Mouse (Mus musculus): ENCODE measurements at regions not wholly inside any gene's neighbourhood (a gene's known extent, or its start where the extent isn't known, plus 50 kb on each side); places are given as distances from the start of the nearest gene placed in this dataset.
"Not testable (repeated sequence)": the region's sequence is repeated elsewhere in the genome, so short reads cannot be mapped to it uniquely, and the experiment has no call there.

GRCm38 (mm10) chr14:33719651-33720050 is 130.6 kb downstream of the Ptpn20 start:
- 88% methylated on average over 6 of the region's 6 CpGs for WGBS
- 0 out of 2 replicates have a peak, but pooled peaks cover 3% of the 10 kb centered on the region for H3K4me1 ChIP-seq (replicated peaks; ENCODE audit: control insufficient read depth, insufficient read depth, low read length)
- H3K4me3 ChIP-seq (ENCODE audit: low read depth, low read length): no peak overlapping the region
- H3K36me3 ChIP-seq (ENCODE audit: control insufficient read depth, insufficient read depth, low read length): no peaks in the 10 kb centered on the region
- H3K27me3 ChIP-seq (replicated peaks; ENCODE audit: control insufficient read depth, insufficient read depth, low read length): no peaks in the 10 kb centered on the region
- no peak overlapping the region for H3K9ac ChIP-seq (ENCODE audit: low read length)
- no peak for ATAC-seq (replicated peaks; ENCODE audit: low FRiP score, low TSS enrichment, low read depth)
- H3K9me3 ChIP-seq (ENCODE audit: control insufficient read depth, low read length): no peaks in the 10 kb centered on the region
- no peak for DNase-seq (ENCODE audit: low spot score)
- H3K4me2 ChIP-seq (ENCODE audit: low read length): no peak overlapping the region
- H3K27ac ChIP-seq (ENCODE audit: low read depth): no peak overlapping the region

GRCm38 (mm10) chr14:33722379-33723145 is 133.6 kb downstream of the Ptpn20 start:
- H3K4me3 ChIP-seq (ENCODE audit: low read depth, low read length); H3K9ac ChIP-seq (ENCODE audit: low read length); H3K4me1 ChIP-seq (replicated peaks; ENCODE audit: control insufficient read depth, insufficient read depth, low read length); H3K27me3 ChIP-seq (replicated peaks; ENCODE audit: control insufficient read depth, insufficient read depth, low read length); H3K36me3 ChIP-seq (ENCODE audit: control insufficient read depth, insufficient read depth, low read length); H3K4me2 ChIP-seq (ENCODE audit: low read length); H3K27ac ChIP-seq (ENCODE audit: low read depth); DNase-seq (ENCODE audit: low spot score); H3K9me3 ChIP-seq (ENCODE audit: control insufficient read depth, low read length); ATAC-seq (replicated peaks; ENCODE audit: low FRiP score, low TSS enrichment, low read depth): not testable (repeated sequence)
- WGBS: 59% methylated on average over 5 of the region's 5 CpGs

DNA sequence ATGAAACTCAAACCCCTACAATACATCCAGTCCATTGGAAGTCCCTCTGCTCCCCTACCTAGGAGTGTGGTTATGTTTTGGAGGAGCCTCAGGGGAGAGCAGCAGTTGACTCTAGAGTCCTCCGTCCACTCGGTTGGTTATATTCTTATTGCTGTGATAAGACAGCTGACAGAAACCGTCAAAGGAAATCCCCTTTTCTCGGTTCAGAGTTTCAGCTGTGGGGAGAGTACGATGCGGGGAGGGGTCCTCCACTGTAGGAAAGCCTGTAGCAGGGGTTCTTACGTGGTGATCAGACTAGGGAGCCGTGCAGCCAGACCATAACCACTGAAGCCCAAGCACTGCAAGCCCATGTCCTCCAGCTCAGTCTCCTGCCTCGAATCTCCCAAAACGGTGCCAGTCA is 137.5 kb downstream of the Ptpn20 start:
- 0 out of 2 replicates have a peak, but pooled peaks cover 3% of the 10 kb centered on the region for H3K4me1 ChIP-seq (replicated peaks; ENCODE audit: control insufficient read depth, insufficient read depth, low read length)
- H3K4me3 ChIP-seq (ENCODE audit: low read depth, low read length): no peak overlapping the region
- WGBS: 87% methylated on average over 10 of the region's 10 CpGs
- H3K27ac ChIP-seq (ENCODE audit: low read depth): no peak overlapping the region
- H3K4me2 ChIP-seq (ENCODE audit: low read length): no peak overlapping the region
- H3K9ac ChIP-seq (ENCODE audit: low read length): no peak overlapping the region
- DNase-seq (ENCODE audit: low spot score) (no peak), ATAC-seq (replicated peaks; ENCODE audit: low FRiP score, low TSS enrichment, low read depth) (no peak)
- H3K9me3 ChIP-seq (ENCODE audit: control insufficient read depth, low read length): no peaks in the 10 kb centered on the region
- no peaks in the 10 kb centered on the region for H3K36me3 ChIP-seq (ENCODE audit: control insufficient read depth, insufficient read depth, low read length)
- H3K27me3 ChIP-seq (replicated peaks; ENCODE audit: control insufficient read depth, insufficient read depth, low read length): no peaks in the 10 kb centered on the region

DNA sequence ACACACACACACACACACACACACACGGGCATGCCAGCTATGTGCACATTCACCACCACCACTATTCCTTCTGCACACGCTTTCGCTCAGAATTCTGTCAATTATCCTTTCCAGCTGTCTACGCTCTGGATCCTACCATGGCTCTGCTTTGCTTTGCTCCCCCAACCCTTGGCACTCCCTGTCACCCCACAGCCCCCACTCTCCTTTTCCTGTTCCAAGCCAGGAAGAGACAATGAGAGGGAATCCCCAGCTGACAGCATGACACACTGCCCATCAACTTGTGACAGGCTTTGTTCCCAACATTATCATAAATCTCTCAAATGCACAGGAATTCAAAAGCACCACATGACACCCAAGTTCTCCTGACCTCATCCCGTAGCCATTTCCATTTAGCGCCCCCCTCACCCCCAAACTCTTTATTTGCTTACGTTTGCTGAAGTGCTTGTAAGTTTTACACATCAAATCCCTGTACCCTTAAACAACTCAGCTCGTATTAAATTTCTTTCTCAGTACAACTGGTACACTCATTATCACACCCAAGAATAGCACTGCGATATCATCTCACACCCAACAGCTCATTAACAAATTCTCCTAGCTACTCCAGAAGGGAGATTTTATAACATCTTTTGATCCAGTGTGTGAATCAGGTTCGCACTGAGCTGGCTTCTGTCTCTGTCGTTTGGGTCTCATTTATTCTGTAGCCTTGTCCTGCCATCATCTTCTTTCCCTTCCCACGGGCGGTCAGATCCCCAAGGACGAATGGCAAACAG is 140.3 kb downstream of the Ptpn20 start:
- Histone ChIP-seq H3K36me3 (ENCODE audit: control insufficient read depth, insufficient read depth, low read length) (no peaks in the 10 kb centered on the region), H3K9me3 (ENCODE audit: control insufficient read depth, low read length) (no peaks in the 10 kb centered on the region), H3K27me3 (replicated peaks; ENCODE audit: control insufficient read depth, insufficient read depth, low read length) (no peaks in the 10 kb centered on the region), H3K4me2 (ENCODE audit: low read length) (no peak overlapping the region), H3K4me3 (ENCODE audit: low read depth, low read length) (no peak overlapping the region), H3K4me1 (replicated peaks; ENCODE audit: control insufficient read depth, insufficient read depth, low read length) (no peaks in the 10 kb centered on the region), H3K9ac (ENCODE audit: low read length) (no peak overlapping the region), H3K27ac (ENCODE audit: low read depth) (no peak overlapping the region)
- DNase-seq (ENCODE audit: low spot score): no peak
- ATAC-seq (replicated peaks; ENCODE audit: low FRiP score, low TSS enrichment, low read depth): no peak
- WGBS: 67% methylated on average over 14 of the region's 14 CpGs

GRCm38 (mm10) chr14:33732698-33733097 is 143.7 kb downstream of the Ptpn20 start:
- DNase-seq (ENCODE audit: low spot score) (no peak), ATAC-seq (replicated peaks; ENCODE audit: low FRiP score, low TSS enrichment, low read depth) (no peak)
- H3K36me3 ChIP-seq (ENCODE audit: control insufficient read depth, insufficient read depth, low read length): no peaks in the 10 kb centered on the region
- no peaks in the 10 kb centered on the region for H3K4me1 ChIP-seq (replicated peaks; ENCODE audit: control insufficient read depth, insufficient read depth, low read length)
- H3K9ac ChIP-seq (ENCODE audit: low read length): no peak overlapping the region
- H3K27ac ChIP-seq (ENCODE audit: low read depth): no peak overlapping the region
- no peaks in the 10 kb centered on the region for H3K9me3 ChIP-seq (ENCODE audit: control insufficient read depth, low read length)
- WGBS: 61% methylated on average over 5 of the region's 5 CpGs
- H3K4me3 ChIP-seq (ENCODE audit: low read depth, low read length): no peak overlapping the region
- no peaks in the 10 kb centered on the region for H3K27me3 ChIP-seq (replicated peaks; ENCODE audit: control insufficient read depth, insufficient read depth, low read length)
- H3K4me2 ChIP-seq (ENCODE audit: low read length): no peak overlapping the region

DNA sequence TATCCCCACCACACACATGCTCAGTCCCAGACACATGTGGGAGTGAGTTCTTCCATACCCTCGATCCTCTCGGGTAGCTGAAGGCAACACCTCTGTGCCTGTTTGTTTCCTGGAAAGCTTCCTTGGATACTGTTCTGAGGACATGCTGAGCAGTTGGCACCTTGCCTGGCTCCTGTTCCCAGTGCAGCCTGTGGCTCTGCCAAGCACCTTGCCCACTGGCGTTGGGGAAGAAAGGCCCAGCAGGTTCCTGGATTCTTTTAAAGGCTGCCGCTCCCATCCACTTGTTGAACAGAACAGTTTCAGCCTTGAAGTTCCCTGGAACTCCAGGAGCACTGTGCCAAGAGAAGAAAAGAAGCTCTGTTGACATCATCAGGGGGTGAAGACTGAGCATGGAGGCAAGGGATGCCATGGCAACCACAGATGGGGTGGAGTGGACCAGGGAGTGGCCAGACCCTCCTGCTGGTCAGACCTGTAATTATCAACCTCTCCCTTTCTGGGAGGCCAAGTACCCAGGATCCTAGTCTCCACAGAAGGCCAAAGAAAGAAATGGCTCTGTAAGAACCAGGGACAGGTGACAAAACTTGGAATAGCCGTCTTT is 145.5 kb downstream of the Ptpn20 start:
- WGBS: 81% methylated on average over 5 of the region's 5 CpGs
- no peak for DNase-seq (ENCODE audit: low spot score)
- no peaks in the 10 kb centered on the region for H3K4me1 ChIP-seq (replicated peaks; ENCODE audit: control insufficient read depth, insufficient read depth, low read length)
- no peaks in the 10 kb centered on the region for H3K27me3 ChIP-seq (replicated peaks; ENCODE audit: control insufficient read depth, insufficient read depth, low read length)
- H3K9me3 ChIP-seq (ENCODE audit: control insufficient read depth, low read length): no peaks in the 10 kb centered on the region
- no peak overlapping the region for H3K4me3 ChIP-seq (ENCODE audit: low read depth, low read length)
- no peak for ATAC-seq (replicated peaks; ENCODE audit: low FRiP score, low TSS enrichment, low read depth)
- H3K4me2 ChIP-seq (ENCODE audit: low read length): no peak overlapping the region
- H3K27ac ChIP-seq (ENCODE audit: low read depth): no peak overlapping the region
- H3K36me3 ChIP-seq (ENCODE audit: control insufficient read depth, insufficient read depth, low read length): no peaks in the 10 kb centered on the region
- no peak overlapping the region for H3K9ac ChIP-seq (ENCODE audit: low read length)

DNA sequence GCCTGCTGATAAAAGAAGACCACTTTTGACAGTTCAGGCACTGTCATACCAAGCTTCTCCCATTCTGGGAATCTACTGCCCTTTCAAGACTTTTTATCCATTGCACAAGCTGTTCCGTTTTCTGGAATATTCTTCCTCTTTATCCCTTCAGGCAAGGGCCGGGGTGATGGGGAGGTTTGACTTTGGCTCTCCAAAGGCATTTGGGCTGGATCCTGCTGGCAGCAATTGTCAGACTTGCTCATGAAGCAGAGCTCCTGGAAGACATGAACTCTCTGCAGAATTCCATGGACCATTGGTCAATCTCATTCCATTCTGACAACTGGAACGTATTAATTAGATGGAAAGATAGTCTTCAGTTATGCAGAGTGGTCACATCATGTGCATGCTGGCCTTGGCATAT is 146.6 kb downstream of the Ptpn20 start:
- Histone ChIP-seq H3K4me1 (replicated peaks; ENCODE audit: control insufficient read depth, insufficient read depth, low read length) (no peaks in the 10 kb centered on the region), H3K27ac (ENCODE audit: low read depth) (no peak overlapping the region), H3K9ac (ENCODE audit: low read length) (no peak overlapping the region), H3K36me3 (ENCODE audit: control insufficient read depth, insufficient read depth, low read length) (no peaks in the 10 kb centered on the region), H3K27me3 (replicated peaks; ENCODE audit: control insufficient read depth, insufficient read depth, low read length) (no peaks in the 10 kb centered on the region), H3K4me3 (ENCODE audit: low read depth, low read length) (no peak overlapping the region), H3K4me2 (ENCODE audit: low read length) (no peak overlapping the region), H3K9me3 (ENCODE audit: control insufficient read depth, low read length) (no peaks in the 10 kb centered on the region)
- no peak for ATAC-seq (replicated peaks; ENCODE audit: low FRiP score, low TSS enrichment, low read depth)
- DNase-seq (ENCODE audit: low spot score): no peak
- 87% methylated on average over 3 of the region's 3 CpGs for WGBS

DNA sequence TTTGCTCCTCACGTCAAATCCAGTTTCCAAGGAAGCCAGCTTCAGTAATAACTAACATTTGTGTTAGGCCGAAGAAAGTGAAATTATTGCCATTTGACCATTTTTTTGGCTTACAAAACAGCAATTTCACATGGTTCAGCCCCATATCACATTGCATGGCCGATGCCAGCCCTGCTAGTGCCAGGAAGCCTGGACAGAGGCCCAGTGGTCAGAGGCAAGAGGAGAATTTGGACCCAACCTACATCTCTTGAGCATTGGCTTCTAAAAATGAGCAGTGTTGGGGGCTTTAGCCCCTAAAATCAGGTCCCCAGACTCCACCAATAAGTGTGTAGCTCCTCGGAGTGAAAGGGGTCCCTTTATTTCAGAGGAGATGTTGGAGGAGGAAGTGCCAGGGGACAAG is 157.2 kb downstream of the Ptpn20 start:
- DNase-seq (ENCODE audit: low spot score) (no peak), ATAC-seq (replicated peaks; ENCODE audit: low FRiP score, low TSS enrichment, low read depth) (no peak)
- H3K27me3 ChIP-seq (replicated peaks; ENCODE audit: control insufficient read depth, insufficient read depth, low read length): no peaks in the 10 kb centered on the region
- H3K4me2 ChIP-seq (ENCODE audit: low read length): no peak overlapping the region
- H3K27ac ChIP-seq (ENCODE audit: low read depth): no peak overlapping the region
- H3K36me3 ChIP-seq (ENCODE audit: control insufficient read depth, insufficient read depth, low read length): no peaks in the 10 kb centered on the region
- 79% methylated on average over 4 of the region's 4 CpGs for WGBS
- H3K4me3 ChIP-seq (ENCODE audit: low read depth, low read length): no peak overlapping the region
- no peaks in the 10 kb centered on the region for H3K9me3 ChIP-seq (ENCODE audit: control insufficient read depth, low read length)
- no peaks in the 10 kb centered on the region for H3K4me1 ChIP-seq (replicated peaks; ENCODE audit: control insufficient read depth, insufficient read depth, low read length)
- H3K9ac ChIP-seq (ENCODE audit: low read length): no peak overlapping the region
